21 mouse cellular contexts compared by ENCODE assay signal in genomic region chr9:58011552-58011951, GRCm38 (mm10). TPM values are rescaled to one million over a fixed set of nuclear protein-coding genes. Genes with fewer than 3 reads are reported as not detected.
DNase-seq lines count a peak whose midpoint lies in the region; ATAC-seq lines count a peak whose summit lies in the region.
"Had no signal": no experiment of that assay in that cellular context is flagged by ENCODE, and none has a peak within 500 bp of the region (broad histone marks: within the 10 kb centered on the region; RNA-seq: fewer than 3 reads in every experiment).

No protein-coding gene starts in this region.

- H3K9ac ChIP-seq in forebrain, embryonic 11.5 days (ENCODE audit: low read length): no peak overlapping the region
- no peak overlapping the region for H3K9ac ChIP-seq in limb, embryonic 13.5 days
- H3K9ac ChIP-seq: embryonic facial prominence, embryonic 12.5 days; forebrain, embryonic 13.5 days; forebrain, postnatal 0 days; heart, embryonic 12.5 days; hindbrain, embryonic 15.5 days had no signal

- ATAC-seq in forebrain, embryonic 11.5 days (replicated peaks; ENCODE audit: low FRiP score): no peak
- ATAC-seq in limb, embryonic 13.5 days (ENCODE audit: low FRiP score, low read depth): no peak
- ATAC-seq: activated CD4-positive, CD25-positive, alpha-beta regulatory T cell, adult 4 months; forebrain, embryonic 13.5 days; forebrain, postnatal 0 days; inflammation-experienced regulatory T-cells, adult 6 months; intestine, postnatal 0 days had no signal

- H3K4me3 ChIP-seq in forebrain, embryonic 10.5 days: no peak overlapping the region
- no peak overlapping the region for H3K4me3 ChIP-seq in forebrain, embryonic 11.5 days (ENCODE audit: low read depth, low read length)
- H3K4me3 ChIP-seq in limb, embryonic 13.5 days: no peak overlapping the region
- H3K4me3 ChIP-seq: embryonic facial prominence, embryonic 12.5 days; forebrain, embryonic 13.5 days; heart, adult 2 months; heart, embryonic 12.5 days; hindbrain, embryonic 15.5 days had no signal

- WGBS in forebrain, embryonic 10.5 days: 84% methylated on average over 8 of the region's 8 CpGs
- WGBS in forebrain, embryonic 11.5 days: 81% methylated on average over 8 of the region's 8 CpGs
- 67% methylated on average over 8 of the region's 8 CpGs for WGBS in limb, embryonic 13.5 days

- H3K4me1 ChIP-seq in forebrain, embryonic 10.5 days: peaks cover 43% of the 10 kb centered on the region
- peaks cover 6% of the 10 kb centered on the region; the same call in 1 of the 2 replicates for H3K4me1 ChIP-seq in forebrain, embryonic 11.5 days (replicated peaks; ENCODE audit: control insufficient read depth, insufficient read depth, low read length)
- H3K4me1 ChIP-seq in limb, embryonic 13.5 days: peaks cover 6% of the 10 kb centered on the region
- H3K4me1 ChIP-seq: embryonic facial prominence, embryonic 12.5 days had no signal

- no peaks in the 10 kb centered on the region for H3K9me3 ChIP-seq in forebrain, embryonic 10.5 days
- no peaks in the 10 kb centered on the region for H3K9me3 ChIP-seq in forebrain, embryonic 11.5 days (ENCODE audit: control insufficient read depth, low read length)
- no peaks in the 10 kb centered on the region for H3K9me3 ChIP-seq in limb, embryonic 13.5 days
- H3K9me3 ChIP-seq: embryonic facial prominence, embryonic 12.5 days; forebrain, embryonic 13.5 days; heart, embryonic 12.5 days; hindbrain, embryonic 15.5 days had no signal

- no peak for DNase-seq in forebrain, embryonic 10.5 days (ENCODE audit: extremely low spot score, low spot score)
- no peak for DNase-seq in forebrain, embryonic 11.5 days (ENCODE audit: low spot score)
- peak; percentile 39 for DNase-seq in ovary, postnatal 36 days (ENCODE audit: low spot score)
- no peak for DNase-seq in ovary, postnatal 14 days (ENCODE audit: low spot score)
- DNase-seq in R1 (ENCODE audit: low read depth, low spot score) (peak; percentile 23), adipocyte (ENCODE audit: low spot score) (no peak)
- DNase-seq: cerebellum, adult 11 months; cerebellum, adult 9-10 months; cerebellum, postnatal 25 days; forebrain, postnatal 0 days; gastrocnemius, postnatal 14 days; heart, adult 2 months had no signal

- H3K27me3 ChIP-seq in forebrain, embryonic 10.5 days (ENCODE audit: poor library complexity, severe bottlenecking): peaks cover 6% of the 10 kb centered on the region; the same call in 1 of the 2 replicates
- H3K27me3 ChIP-seq in forebrain, embryonic 11.5 days (ENCODE audit: control insufficient read depth, insufficient read depth, low read length): no peaks in the 10 kb centered on the region
- no peaks in the 10 kb centered on the region for H3K27me3 ChIP-seq in limb, embryonic 13.5 days
- H3K27me3 ChIP-seq: embryonic facial prominence, embryonic 12.5 days; forebrain, embryonic 13.5 days; heart, embryonic 12.5 days; hindbrain, embryonic 15.5 days had no signal

- H3K4me2 ChIP-seq in forebrain, embryonic 11.5 days (ENCODE audit: low read depth, low read length, severe bottlenecking): no peak overlapping the region
- peak overlapping the region; percentile 25; the same call in 1 of the 2 replicates for H3K4me2 ChIP-seq in limb, embryonic 13.5 days (replicated peaks)
- H3K4me2 ChIP-seq: embryonic facial prominence, embryonic 12.5 days; forebrain, embryonic 13.5 days; heart, embryonic 12.5 days; hindbrain, embryonic 15.5 days had no signal

- H3K27ac ChIP-seq in forebrain, embryonic 10.5 days: 0 out of 2 replicates have a peak overlapping the region, but pooled peaks have one; percentile 54
- H3K27ac ChIP-seq in forebrain, embryonic 11.5 days (ENCODE audit: low read depth, low read length): no peak overlapping the region
- H3K27ac ChIP-seq in limb, embryonic 13.5 days: no peak overlapping the region; the same call in 1 of the 2 replicates
- H3K27ac ChIP-seq: embryonic facial prominence, embryonic 12.5 days; heart, adult 2 months; hindbrain, embryonic 15.5 days had no signal

- no peaks in the 10 kb centered on the region for H3K36me3 ChIP-seq in forebrain, embryonic 10.5 days (replicated peaks)
- H3K36me3 ChIP-seq in forebrain, embryonic 11.5 days (ENCODE audit: control insufficient read depth, insufficient read depth, low read length): no peaks in the 10 kb centered on the region
- no peaks in the 10 kb centered on the region for H3K36me3 ChIP-seq in limb, embryonic 13.5 days
- H3K36me3 ChIP-seq: embryonic facial prominence, embryonic 12.5 days; heart, embryonic 12.5 days; hindbrain, embryonic 15.5 days had no signal

RNA-seq across cellular contexts. Expression of gene Cyp11a1, which starts 5.3 kb away (rescaled TPM):
- not detected in 2 replicates for polyA plus RNA-seq in forebrain, embryonic 10.5 days (2016; fragmentation: Nextera tagmentation; extraction: Ambion mirVana)
- polyA plus RNA-seq in forebrain, embryonic 11.5 days (2014; fragmentation: Nextera tagmentation; extraction: Ambion mirVana): not detected in 2 replicates
- polyA plus RNA-seq in limb, embryonic 13.5 days (2015; fragmentation: Nextera tagmentation; extraction: Ambion mirVana): 0.68 and 0.81 TPM in 2 replicates
- polyA plus RNA-seq: activated CD4-positive, CD25-positive, alpha-beta regulatory T cell, adult 4 months; heart, embryonic 12.5 days; hindbrain, embryonic 11.5 days had no signal

RNA-seq across cellular contexts. Expression of gene Stra6, which starts 52.0 kb away (rescaled TPM):
- 33.0 and 37.1 TPM in 2 replicates for polyA plus RNA-seq in forebrain, embryonic 10.5 days (2016; fragmentation: Nextera tagmentation; extraction: Ambion mirVana)
- 18.0 and 21.8 TPM in 2 replicates for polyA plus RNA-seq in forebrain, embryonic 11.5 days (2014; fragmentation: Nextera tagmentation; extraction: Ambion mirVana)
- polyA plus RNA-seq in limb, embryonic 13.5 days (2015; fragmentation: Nextera tagmentation; extraction: Ambion mirVana): 25.3 and 29.9 TPM in 2 replicates

Comparison
In these comparisons a context has a peak if more than half of its experiments do, and no peak if none do; other contexts are left out.
1. DNase-seq: peak in ovary, postnatal 36 days (single experiment) and R1 (single experiment); none in forebrain, embryonic 10.5 days (single experiment), forebrain, embryonic 11.5 days (single experiment), ovary, postnatal 14 days (single experiment) and adipocyte (single experiment).